Mouse (Mus musculus) E14TG2a.4 (cell line): ENCODE results near the gene Phb2.

ENCODE experiments used
- CTCF ChIP-seq: conservative IDR thresholded peaks from 2 replicates; pipeline ENCODE4 v1.5.1; 2014; ENCODE audit warnings: low read length
- POU5F1 ChIP-seq: IDR thresholded peaks from 2 replicates; pipeline ENCODE4 v1.6.1; 2014; ENCODE audit warnings: low read length, borderline replicate concordance

DNA sequence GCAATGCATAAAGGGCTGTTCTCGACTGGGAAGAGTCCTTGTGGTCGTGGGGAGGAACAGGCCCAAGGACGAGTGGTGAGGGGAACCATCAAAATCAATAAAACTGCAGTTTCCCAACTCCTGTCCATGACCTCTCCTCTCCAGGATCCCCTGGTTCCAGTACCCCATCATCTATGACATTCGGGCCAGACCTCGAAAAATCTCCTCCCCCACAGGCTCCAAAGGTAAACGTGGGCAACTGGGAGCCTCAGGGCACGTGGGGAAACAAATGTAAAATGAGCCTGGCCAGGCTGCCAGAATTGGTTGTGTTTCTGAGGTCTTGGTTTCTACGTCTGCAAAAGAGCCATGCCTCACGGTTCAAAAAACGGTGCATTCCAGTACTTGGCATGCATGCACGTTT lies 782 bp downstream of the Phb2 start:
- TF ChIP-seq CTCF (no peak), POU5F1 (no peak)
